Mouse (Mus musculus) forebrain, embryonic 11.5 days (tissue): ENCODE data around the gene Tspan11. TPM values are rescaled to one million over a fixed set of nuclear protein-coding genes. Genes with fewer than 3 reads are reported as not detected.

Experiments used
- ATAC-seq: fragments of 200-750 bp; cut with Nextera tagmentation; replicated peaks from 2 replicates; pipeline ENCODE4 v1.8.0; 2017; ENCODE audit warnings: moderate TSS enrichment; ENCODE audit not compliant: low FRiP score
- DNase-seq: peaks from one replicate; pipeline ENCODE4 v3.0.0-alpha.2; 2017; ENCODE audit warnings: low spot score
- H3K27ac ChIP-seq: fragments of 300-500 bp; sonication (generic); 2 replicates; pipeline ENCODE4 v1.5.1; 2014; ENCODE audit warnings: low read depth, low read length
- H3K27me3 ChIP-seq: fragments of 300-500 bp; sonication (generic); 2 replicates; pipeline ENCODE4 v1.6.1; 2014; ENCODE audit warnings: mild to moderate bottlenecking, low read length, mixed read lengths; ENCODE audit not compliant: control insufficient read depth, insufficient read depth
- H3K36me3 ChIP-seq: fragments of 300-500 bp; sonication (generic); 2 replicates; pipeline ENCODE4 v1.6.1; 2014; ENCODE audit warnings: mild to moderate bottlenecking, low read length, moderate library complexity, mixed read lengths; ENCODE audit not compliant: control insufficient read depth, insufficient read depth
- H3K4me1 ChIP-seq: fragments of 300-500 bp; sonication (generic); replicated peaks from 2 replicates; pipeline ENCODE4 v1.6.1; 2014; ENCODE audit warnings: low read length, mixed read lengths; ENCODE audit not compliant: control insufficient read depth, insufficient read depth
- H3K4me2 ChIP-seq: fragments of 300-500 bp; sonication (generic); 2 replicates; pipeline ENCODE4 v1.6.1; 2014; ENCODE audit warnings: low read depth, mild to moderate bottlenecking, low read length, moderate library complexity, mixed read lengths; ENCODE audit not compliant: severe bottlenecking
- H3K4me3 ChIP-seq: fragments of 300-500 bp; sonication (generic); 2 replicates; pipeline ENCODE4 v1.5.1; 2014; ENCODE audit warnings: low read depth, low read length
- H3K9ac ChIP-seq: fragments of 300-500 bp; sonication (generic); 2 replicates; pipeline ENCODE4 v1.6.1; 2014; ENCODE audit warnings: low read length
- H3K9me3 ChIP-seq: fragments of 300-500 bp; sonication (generic); 2 replicates; pipeline ENCODE4 v1.6.1; 2016; ENCODE audit warnings: low read length, mixed read lengths; ENCODE audit not compliant: control insufficient read depth
- WGBS: fragments of 180-500 bp; shearing (Covaris S2); extraction: QIAGEN DNeasy Blood & Tissue Kit; methylation state at CpG from one replicate; pipeline ENCODE4 v1.1.7; 2014; 5-methylcytosine and 5-hydroxymethylcytosine counted together
- polyA plus RNA-seq: library from polyadenylated mRNA; unstranded; fragments of >200 nt; fragmentation: Nextera tagmentation; extraction: Ambion mirVana; gene quantifications from 2 replicates; pipeline ENCODE4 v1.2.1, GENCODE M21; 2014

Tspan11 gene
- polyA plus RNA-seq, 1 experiment from 2014 or later: 6.4 TPM

DNA sequence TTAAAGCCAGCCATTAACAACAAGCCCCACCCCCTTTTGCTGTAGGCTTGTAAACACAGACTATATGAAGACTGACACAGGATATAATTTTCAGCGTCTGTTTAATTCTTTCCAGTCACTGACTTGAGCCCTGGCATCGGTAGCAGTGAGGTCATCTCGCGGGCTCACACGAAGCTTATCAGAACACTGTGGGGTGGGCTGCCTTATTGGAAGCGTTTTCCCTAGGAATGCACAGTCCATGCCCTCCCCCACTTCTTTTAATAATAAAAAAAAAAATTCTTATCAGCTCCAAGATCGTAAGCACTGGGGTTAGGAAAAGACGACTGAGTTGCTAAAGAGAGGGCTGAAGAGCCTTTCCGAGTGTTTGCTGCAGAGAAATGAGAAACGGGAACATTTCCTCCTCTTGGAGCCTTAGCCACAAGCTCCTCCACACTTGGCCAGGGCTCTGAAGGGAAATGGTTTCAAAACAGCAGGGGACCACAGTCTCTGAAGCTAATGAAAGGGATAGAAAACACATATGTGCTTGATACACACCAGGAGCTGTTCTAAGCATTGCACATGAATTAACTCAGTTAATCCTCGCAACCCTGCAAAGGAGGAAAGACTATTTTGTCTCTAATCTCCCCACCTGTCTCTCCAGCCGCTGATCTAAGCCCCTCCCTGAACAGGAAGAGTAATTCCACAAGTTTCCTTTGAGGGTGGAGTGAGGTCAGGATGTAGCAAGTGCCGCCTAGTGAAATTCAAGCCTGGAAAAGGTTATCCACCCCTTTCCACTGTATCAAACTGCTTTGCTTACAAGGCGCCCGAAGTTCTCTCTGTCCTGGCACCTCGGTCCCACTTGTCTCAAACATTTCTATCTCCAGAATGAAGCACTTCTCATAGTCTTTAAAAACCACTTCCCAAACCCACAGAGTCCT lies 33.4 kb upstream of the Tspan11 start:
- H3K4me2 ChIP-seq: peak overlapping the region; percentile 19; the same call in 1 of the 2 replicates
- WGBS: 22% methylated on average over 16 of the region's 16 CpGs
- no peak for DNase-seq
- no peak overlapping the region for H3K27ac ChIP-seq
- H3K9ac ChIP-seq: peak overlapping the region; percentile 23; the same call in 1 of the 2 replicates
- H3K36me3 ChIP-seq: no peaks in the 10 kb centered on the region
- peaks cover 12% of the 10 kb centered on the region for H3K4me1 ChIP-seq
- ATAC-seq: no peak; the same call in 1 of the 2 replicates
- H3K9me3 ChIP-seq: no peaks in the 10 kb centered on the region
- no peaks in the 10 kb centered on the region for H3K27me3 ChIP-seq
- no peak overlapping the region for H3K4me3 ChIP-seq

DNA sequence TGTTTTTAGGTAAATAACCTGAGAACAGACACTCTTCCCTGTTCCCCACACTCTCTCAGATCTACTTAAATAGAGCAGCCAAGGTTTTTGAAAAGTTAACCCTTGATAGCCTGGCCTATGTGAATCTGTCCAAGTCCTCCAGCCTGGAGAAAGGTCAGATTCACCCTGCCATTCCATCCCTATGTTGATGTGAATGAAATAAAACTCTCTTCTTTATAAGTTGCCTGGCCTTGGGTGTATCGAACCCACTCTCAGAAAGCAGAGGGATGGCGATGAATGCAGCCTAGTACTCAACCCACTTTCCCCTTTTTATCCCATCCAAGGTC lies 32.7 kb upstream of the Tspan11 start:
- DNase-seq (no peak), ATAC-seq (no peak)
- Histone ChIP-seq H3K27ac (no peak overlapping the region), H3K9me3 (no peaks in the 10 kb centered on the region), H3K27me3 (no peaks in the 10 kb centered on the region), H3K4me1 (peaks cover 12% of the 10 kb centered on the region), H3K4me3 (no peak overlapping the region), H3K4me2 (no peak overlapping the region), H3K9ac (no peak overlapping the region), H3K36me3 (no peaks in the 10 kb centered on the region)
- WGBS: 95% methylated on average over 2 of the region's 2 CpGs

DNA sequence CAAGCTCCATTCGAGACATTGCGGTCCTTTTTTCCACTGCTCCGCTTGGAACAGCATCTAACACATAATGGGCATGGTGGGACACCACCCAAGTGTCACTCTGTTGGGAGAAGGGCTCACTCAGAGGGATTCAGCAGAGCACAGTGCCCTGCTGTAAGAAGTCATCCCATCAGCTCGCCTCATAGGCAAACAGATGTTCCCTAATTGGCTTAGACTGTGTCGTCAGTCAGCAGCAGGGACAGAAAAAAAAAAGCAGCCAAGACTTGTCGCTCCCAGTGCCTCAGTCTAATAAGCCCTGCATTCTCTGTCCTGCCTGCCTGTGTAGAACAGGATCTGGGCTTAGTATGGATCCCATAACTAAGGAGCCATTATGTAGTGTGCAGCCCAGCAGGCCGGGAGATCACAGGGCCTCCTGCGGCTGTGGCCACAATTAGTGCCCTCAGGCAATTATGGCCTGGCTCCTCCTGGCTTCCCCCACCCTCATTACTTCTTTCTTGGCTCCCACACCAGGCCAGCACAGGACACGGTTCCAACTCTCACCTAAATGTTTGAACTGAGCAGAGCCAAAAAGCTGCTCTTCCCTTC lies 31.6 kb upstream of the Tspan11 start:
- Histone ChIP-seq H3K9ac (no peak overlapping the region), H3K4me3 (no peak overlapping the region), H3K27ac (peak overlapping the region; percentile 21; the same call in 1 of the 2 replicates), H3K27me3 (no peaks in the 10 kb centered on the region), H3K4me1 (peaks cover 12% of the 10 kb centered on the region), H3K36me3 (no peaks in the 10 kb centered on the region), H3K9me3 (no peaks in the 10 kb centered on the region), H3K4me2 (no peak overlapping the region)
- ATAC-seq (peak; percentile 71; the same call in 1 of the 2 replicates), DNase-seq (peak; percentile 56)
- 28% methylated on average over 9 of the region's 9 CpGs for WGBS

DNA sequence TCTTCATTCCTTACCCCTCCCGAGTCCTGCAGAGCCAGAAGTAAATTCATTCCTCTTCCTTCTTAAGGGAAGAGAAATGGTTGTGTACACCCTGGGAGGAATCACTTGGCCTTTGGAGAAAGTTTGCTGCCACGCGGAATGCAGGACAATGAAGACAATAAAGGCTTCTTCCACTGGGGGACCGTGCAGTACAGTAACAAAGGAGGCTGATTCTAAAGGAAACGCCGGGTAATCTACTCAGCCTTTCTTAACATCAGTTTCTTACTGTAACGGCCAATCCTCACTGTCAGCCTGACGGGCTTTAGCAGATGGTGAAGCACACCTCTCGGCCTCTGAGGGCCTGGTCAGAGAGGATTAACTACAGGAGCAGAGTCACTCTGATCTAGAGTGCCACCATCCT lies 25.4 kb upstream of the Tspan11 start:
- H3K9me3 ChIP-seq: no peaks in the 10 kb centered on the region
- WGBS: 56% methylated on average over 9 of the region's 9 CpGs
- ATAC-seq: no peak
- no peaks in the 10 kb centered on the region for H3K36me3 ChIP-seq
- DNase-seq: no peak
- H3K4me1 ChIP-seq: peaks cover 3% of the 10 kb centered on the region; the same call in 1 of the 2 replicates
- H3K4me3 ChIP-seq: no peak overlapping the region
- no peaks in the 10 kb centered on the region for H3K27me3 ChIP-seq
- no peak overlapping the region for H3K9ac ChIP-seq
- H3K27ac ChIP-seq: no peak overlapping the region
- H3K4me2 ChIP-seq: no peak overlapping the region

DNA sequence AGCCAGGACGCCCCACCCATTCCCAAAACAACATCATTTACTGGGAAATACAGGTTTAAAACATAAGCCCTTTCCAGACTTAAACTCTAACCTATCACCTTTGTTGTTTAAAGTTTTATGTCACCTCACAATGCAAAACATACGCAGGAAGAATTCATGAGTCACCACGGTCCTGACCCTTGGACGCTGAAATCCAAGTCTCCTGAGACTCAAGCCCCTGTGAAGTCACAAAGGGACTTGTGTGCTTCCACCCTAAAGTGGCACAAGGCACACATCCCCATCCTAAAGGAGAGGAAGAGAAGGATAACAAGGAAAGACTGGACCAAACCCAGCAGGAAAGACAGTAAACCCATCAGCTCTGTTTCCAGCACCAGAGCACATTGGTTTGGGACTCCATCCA lies 22.0 kb upstream of the Tspan11 start:
- WGBS: 77% methylated on average over 4 of the region's 4 CpGs
- no peaks in the 10 kb centered on the region for H3K36me3 ChIP-seq

DNA sequence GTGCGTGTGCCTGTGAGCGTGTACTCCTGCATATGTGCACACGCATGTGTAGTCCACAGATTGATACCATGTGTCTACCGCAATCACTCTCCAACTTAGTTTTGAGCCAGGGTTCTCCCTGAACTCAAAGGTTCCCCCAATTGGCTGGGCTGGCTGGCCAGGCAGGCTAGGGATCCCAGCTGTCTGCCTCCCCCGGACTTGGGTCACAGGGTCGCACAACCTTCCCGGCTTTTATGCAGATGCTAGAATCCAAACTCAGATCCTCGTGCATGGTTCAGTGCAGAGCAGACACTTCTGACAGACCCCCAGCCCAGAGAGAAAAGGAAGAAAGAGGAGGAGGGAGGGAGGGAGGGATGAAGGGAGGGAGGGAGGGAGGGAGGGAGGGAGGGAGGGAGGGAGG lies 18.8 kb upstream of the Tspan11 start:
- H3K4me3 ChIP-seq: no peak overlapping the region
- 77% methylated on average over 8 of the region's 8 CpGs for WGBS
- no peak overlapping the region for H3K4me2 ChIP-seq
- H3K9me3 ChIP-seq: no peaks in the 10 kb centered on the region
- H3K4me1 ChIP-seq: no peaks in the 10 kb centered on the region
- H3K27ac ChIP-seq: no peak overlapping the region
- DNase-seq (no peak), ATAC-seq (no peak)
- no peaks in the 10 kb centered on the region for H3K36me3 ChIP-seq
- no peak overlapping the region for H3K9ac ChIP-seq
- H3K27me3 ChIP-seq: no peaks in the 10 kb centered on the region

More for the DNA sequence above, 22.0 kb upstream of the Tspan11 start:
- H3K27ac ChIP-seq: no peak overlapping the region
- H3K4me2 ChIP-seq: no peak overlapping the region
- no peaks in the 10 kb centered on the region for H3K9me3 ChIP-seq
- no peak overlapping the region for H3K4me3 ChIP-seq
- peak; percentile 15 for DNase-seq
- peaks cover 3% of the 10 kb centered on the region; the same call in 1 of the 2 replicates for H3K4me1 ChIP-seq
- ATAC-seq: no peak
- H3K9ac ChIP-seq: no peak overlapping the region
- no peaks in the 10 kb centered on the region for H3K27me3 ChIP-seq

DNA sequence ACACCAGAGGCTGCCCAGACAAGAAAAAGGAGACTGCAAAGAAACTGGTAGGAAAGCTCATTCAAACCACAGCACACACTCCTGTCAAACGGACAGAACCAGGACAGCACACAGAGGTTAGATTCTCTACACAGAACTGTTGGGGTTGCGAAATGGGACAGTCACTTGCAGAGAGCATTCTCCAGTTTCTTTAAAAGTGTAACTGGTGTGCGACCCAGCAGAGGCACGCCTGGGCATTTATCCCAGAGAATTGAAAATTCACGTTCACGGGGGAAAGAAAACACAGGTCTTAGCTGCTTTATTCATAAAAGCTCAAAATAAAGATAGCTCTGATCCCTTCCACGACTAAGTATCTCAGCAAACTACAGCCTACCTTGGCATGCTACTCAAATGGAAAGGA lies 18.3 kb upstream of the Tspan11 start:
- no peaks in the 10 kb centered on the region for H3K27me3 ChIP-seq

DNA sequence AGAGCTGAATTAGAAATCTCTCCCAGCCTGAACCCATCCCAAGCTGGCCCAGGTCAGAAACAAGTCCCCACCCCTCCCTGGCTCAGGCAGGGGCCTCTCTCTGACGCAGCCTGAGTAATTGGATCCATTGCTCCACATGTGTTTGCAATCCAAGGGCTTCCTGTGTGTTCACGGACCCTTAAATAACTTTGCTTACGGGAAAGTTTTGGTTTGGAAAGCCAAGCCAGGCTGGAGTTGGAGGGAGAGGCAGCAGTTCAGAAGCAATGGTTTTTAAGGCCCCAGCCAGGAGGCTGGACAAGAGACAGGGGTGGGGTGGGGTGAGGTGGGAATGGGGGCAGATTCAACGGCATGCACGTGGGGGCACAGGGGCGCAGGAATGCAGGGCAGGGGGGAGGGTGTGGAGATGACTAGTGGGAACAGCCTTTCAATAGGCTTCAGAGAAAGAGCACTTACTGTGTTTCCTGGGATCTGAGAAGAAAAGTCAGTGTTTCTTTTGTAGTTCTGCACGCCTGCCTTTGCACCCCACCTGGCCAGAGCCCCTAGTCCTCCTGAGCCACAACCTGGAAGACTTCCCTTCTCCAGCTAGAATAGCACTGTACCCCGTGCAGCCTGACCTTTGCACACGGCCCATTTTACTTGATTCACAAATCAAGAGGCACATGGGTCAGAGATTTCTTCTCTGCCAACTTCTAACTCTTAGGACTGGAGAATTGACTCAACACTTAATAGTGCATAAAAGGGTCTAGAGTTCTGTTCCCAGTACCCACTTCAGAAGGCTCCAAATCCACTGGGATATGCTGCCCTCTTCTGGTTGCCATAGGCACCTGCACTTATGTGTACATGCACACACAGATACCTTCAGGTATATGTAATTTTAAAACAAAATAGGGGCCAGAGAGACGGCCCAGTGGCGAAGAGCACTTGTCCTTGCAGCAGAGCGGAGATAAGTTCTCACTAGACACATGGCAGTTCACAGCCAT lies 16.8 kb upstream of the Tspan11 start:
- Histone ChIP-seq H3K4me2 (no peak overlapping the region), H3K27ac (no peak overlapping the region), H3K4me3 (no peak overlapping the region), H3K4me1 (no peaks in the 10 kb centered on the region), H3K9ac (no peak overlapping the region), H3K9me3 (no peaks in the 10 kb centered on the region), H3K36me3 (no peaks in the 10 kb centered on the region), H3K27me3 (no peaks in the 10 kb centered on the region)
- ATAC-seq (no peak), DNase-seq (peak; percentile 59)
- 72% methylated on average over 12 of the region's 12 CpGs for WGBS

More for the DNA sequence above, 18.3 kb upstream of the Tspan11 start:
- no peaks in the 10 kb centered on the region for H3K9me3 ChIP-seq
- H3K36me3 ChIP-seq: no peaks in the 10 kb centered on the region
- WGBS: 82% methylated on average over 7 of the region's 7 CpGs
- no peak overlapping the region for H3K27ac ChIP-seq
- DNase-seq (no peak), ATAC-seq (no peak)
- no peaks in the 10 kb centered on the region for H3K4me1 ChIP-seq
- H3K4me2 ChIP-seq: no peak overlapping the region
- no peak overlapping the region for H3K9ac ChIP-seq
- H3K4me3 ChIP-seq: no peak overlapping the region
